Mouse (Mus musculus) heart, embryonic 12.5 days (tissue): ENCODE measurements around the gene Cdkal1. TPM values are rescaled to one million over a fixed set of nuclear protein-coding genes. Genes with fewer than 3 reads are reported as not detected.

Experiments used
- ATAC-seq: fragments of 200-750 bp; cut with Nextera tagmentation; 2 replicates; pipeline ENCODE4 v1.8.0; 2017; ENCODE audit warnings: moderate TSS enrichment, moderate library complexity; ENCODE audit not compliant: insufficient number of reproducible peaks, low FRiP score
- H3K27ac ChIP-seq: fragments of 300-500 bp; sonication (generic); 2 replicates; pipeline ENCODE4 v1.5.1; 2016; ENCODE audit warnings: mild to moderate bottlenecking, moderate library complexity; ENCODE audit not compliant: poor library complexity, severe bottlenecking
- H3K27me3 ChIP-seq: fragments of 300-500 bp; sonication (generic); replicated peaks from 2 replicates; pipeline ENCODE4 v1.6.1; 2016; ENCODE audit warnings: mild to moderate bottlenecking, moderate library complexity
- H3K36me3 ChIP-seq: fragments of 300-500 bp; sonication (generic); 2 replicates; pipeline ENCODE4 v1.6.1; 2016; ENCODE audit warnings: mild to moderate bottlenecking, moderate library complexity
- H3K4me1 ChIP-seq: fragments of 300-500 bp; sonication (generic); replicated peaks from 2 replicates; pipeline ENCODE4 v1.6.1; 2016; ENCODE audit warnings: mild to moderate bottlenecking
- H3K4me2 ChIP-seq: fragments of 300-500 bp; sonication (generic); 2 replicates; pipeline ENCODE4 v1.6.1; 2016; ENCODE audit warnings: mild to moderate bottlenecking, moderate library complexity
- H3K4me3 ChIP-seq: fragments of 300-500 bp; sonication (generic); 2 replicates; pipeline ENCODE4 v1.5.1; 2016; ENCODE audit warnings: mild to moderate bottlenecking
- H3K9ac ChIP-seq: fragments of 300-500 bp; sonication (generic); 2 replicates; pipeline ENCODE4 v1.6.1; 2016; ENCODE audit warnings: mild to moderate bottlenecking, moderate library complexity
- H3K9me3 ChIP-seq: fragments of 300-500 bp; sonication (generic); replicated peaks from 2 replicates; pipeline ENCODE4 v1.6.1; 2016; ENCODE audit warnings: mild to moderate bottlenecking, moderate library complexity
- WGBS: fragments of 180-500 bp; shearing (Covaris S2); methylation state at CpG from one replicate; pipeline ENCODE4 v1.1.7; 2016; 5-methylcytosine and 5-hydroxymethylcytosine counted together
- polyA plus RNA-seq: library from polyadenylated mRNA; unstranded; fragments of >200 nt; fragmentation: Nextera tagmentation; extraction: Ambion mirVana; gene quantifications from 2 replicates; pipeline ENCODE4 v1.2.1, GENCODE M21; 2016

The Cdkal1 gene
- polyA plus RNA-seq, 1 experiment from 2014 or later, result 25.9 TPM

GRCm38 (mm10) chr13:29655841-29656365 lies 199.6 kb downstream of the Cdkal1 start:
- no peak for ATAC-seq

GRCm38 (mm10) chr13:29653407-29653806 lies 202.1 kb downstream of the Cdkal1 start:
- Histone ChIP-seq H3K27ac (no peak overlapping the region), H3K4me3 (no peak overlapping the region), H3K4me1 (peaks cover 4% of the 10 kb centered on the region), H3K36me3 (no peaks in the 10 kb centered on the region), H3K9ac (no peak overlapping the region), H3K9me3 (no peaks in the 10 kb centered on the region), H3K27me3 (no peaks in the 10 kb centered on the region), H3K4me2 (no peak overlapping the region)
- WGBS, result 86% methylated on average over 4 of the region's 4 CpGs
- no peak for ATAC-seq

More at GRCm38 (mm10) chr13:29655841-29656365, 199.6 kb downstream of the Cdkal1 start:
- H3K4me2 ChIP-seq, result no peak overlapping the region
- H3K4me3 ChIP-seq, result no peak overlapping the region
- no peaks in the 10 kb centered on the region for H3K36me3 ChIP-seq
- no peak overlapping the region; the same call in 1 of the 2 replicates for H3K27ac ChIP-seq
- H3K9ac ChIP-seq, result no peak overlapping the region
- no peaks in the 10 kb centered on the region for H3K27me3 ChIP-seq
- 84% methylated on average over 11 of the region's 11 CpGs for WGBS
- no peaks in the 10 kb centered on the region for H3K4me1 ChIP-seq
- H3K9me3 ChIP-seq, result no peaks in the 10 kb centered on the region

GRCm38 (mm10) chr13:29652791-29653190 lies 202.7 kb downstream of the Cdkal1 start:
- Histone ChIP-seq H3K9me3 (no peaks in the 10 kb centered on the region), H3K27ac (no peak overlapping the region), H3K27me3 (no peaks in the 10 kb centered on the region), H3K9ac (no peak overlapping the region), H3K36me3 (no peaks in the 10 kb centered on the region), H3K4me2 (no peak overlapping the region), H3K4me1 (peaks cover 4% of the 10 kb centered on the region), H3K4me3 (no peak overlapping the region)
- WGBS, result 79% methylated on average over 6 of the region's 6 CpGs
- ATAC-seq, result no peak

GRCm38 (mm10) chr13:29650576-29651236 lies 204.8 kb downstream of the Cdkal1 start:
- Histone ChIP-seq H3K9ac (no peak overlapping the region), H3K4me1 (peaks cover 4% of the 10 kb centered on the region), H3K9me3 (no peaks in the 10 kb centered on the region), H3K27ac (no peak overlapping the region), H3K27me3 (no peaks in the 10 kb centered on the region), H3K4me2 (no peak overlapping the region), H3K4me3 (no peak overlapping the region), H3K36me3 (no peaks in the 10 kb centered on the region)
- WGBS, result 89% methylated on average over 6 of the region's 6 CpGs
- ATAC-seq, result no peak

GRCm38 (mm10) chr13:29649593-29649992 lies 205.9 kb downstream of the Cdkal1 start:
- Histone ChIP-seq H3K4me2 (no peak overlapping the region), H3K27me3 (no peaks in the 10 kb centered on the region), H3K9ac (no peak overlapping the region), H3K27ac (peak overlapping the region; percentile 66), H3K36me3 (no peaks in the 10 kb centered on the region), H3K4me3 (no peak overlapping the region), H3K9me3 (no peaks in the 10 kb centered on the region), H3K4me1 (peaks cover 4% of the 10 kb centered on the region)
- no peak for ATAC-seq
- 45% methylated on average over 2 of the region's 2 CpGs for WGBS

GRCm38 (mm10) chr13:29642226-29642625 lies 213.2 kb downstream of the Cdkal1 start:
- Histone ChIP-seq H3K4me2 (no peak overlapping the region), H3K4me3 (no peak overlapping the region), H3K4me1 (peaks cover 27% of the 10 kb centered on the region), H3K27me3 (no peaks in the 10 kb centered on the region), H3K27ac (no peak overlapping the region), H3K9me3 (no peaks in the 10 kb centered on the region), H3K36me3 (no peaks in the 10 kb centered on the region), H3K9ac (no peak overlapping the region)
- WGBS, result 87% methylated on average over 2 of the region's 2 CpGs
- no peak for ATAC-seq

GRCm38 (mm10) chr13:29641200-29641599 lies 214.3 kb downstream of the Cdkal1 start:
- Histone ChIP-seq H3K4me3 (no peak overlapping the region), H3K27ac (no peak overlapping the region), H3K4me1 (peaks cover 29% of the 10 kb centered on the region), H3K9me3 (no peaks in the 10 kb centered on the region), H3K27me3 (no peaks in the 10 kb centered on the region), H3K36me3 (no peaks in the 10 kb centered on the region), H3K9ac (no peak overlapping the region), H3K4me2 (no peak overlapping the region)
- no peak for ATAC-seq
- WGBS, result 69% methylated on average over 5 of the region's 5 CpGs

GRCm38 (mm10) chr13:29640186-29640585 lies 215.3 kb downstream of the Cdkal1 start:
- Histone ChIP-seq H3K9ac (no peak overlapping the region), H3K4me3 (no peak overlapping the region), H3K36me3 (no peaks in the 10 kb centered on the region), H3K4me2 (no peak overlapping the region), H3K27ac (0 out of 2 replicates have a peak overlapping the region, but pooled peaks have one; percentile 8), H3K9me3 (no peaks in the 10 kb centered on the region), H3K4me1 (peaks cover 31% of the 10 kb centered on the region), H3K27me3 (no peaks in the 10 kb centered on the region)
- ATAC-seq, result no peak
- WGBS, result 73% methylated on average over 1 of the region's 1 CpGs

- 74% methylated on average over 4 of the region's 4 CpGs for WGBS
- no peak overlapping the region for H3K9ac ChIP-seq
- no peak overlapping the region for H3K4me2 ChIP-seq
- no peaks in the 10 kb centered on the region for H3K9me3 ChIP-seq
- no peaks in the 10 kb centered on the region for H3K36me3 ChIP-seq
- peak overlapping the region; percentile 92 for H3K27ac ChIP-seq
- no peak for ATAC-seq
- H3K4me3 ChIP-seq, result no peak overlapping the region
- peaks cover 31% of the 10 kb centered on the region for H3K4me1 ChIP-seq
- no peaks in the 10 kb centered on the region for H3K27me3 ChIP-seq
Measured at GRCm38 (mm10) chr13:29638303-29638702, 217.2 kb downstream of the Cdkal1 start.

GRCm38 (mm10) chr13:29637788-29638187 lies 217.7 kb downstream of the Cdkal1 start:
- H3K4me3 ChIP-seq, result no peak overlapping the region
- no peaks in the 10 kb centered on the region for H3K27me3 ChIP-seq
- ATAC-seq, result 0 out of 2 replicates have a peak, but pooled peaks have one; percentile 55
- peak overlapping the region; percentile 92 for H3K27ac ChIP-seq
- WGBS, result 15% methylated on average over 6 of the region's 6 CpGs
- no peak overlapping the region for H3K9ac ChIP-seq
- H3K4me1 ChIP-seq, result peaks cover 31% of the 10 kb centered on the region
- no peaks in the 10 kb centered on the region for H3K36me3 ChIP-seq
- H3K4me2 ChIP-seq, result no peak overlapping the region
- H3K9me3 ChIP-seq, result no peaks in the 10 kb centered on the region

- Histone ChIP-seq H3K9me3 (no peaks in the 10 kb centered on the region), H3K9ac (no peak overlapping the region), H3K27me3 (no peaks in the 10 kb centered on the region), H3K27ac (no peak overlapping the region), H3K4me2 (no peak overlapping the region), H3K4me1 (peaks cover 39% of the 10 kb centered on the region), H3K36me3 (no peaks in the 10 kb centered on the region), H3K4me3 (no peak overlapping the region)
- WGBS, result 81% methylated on average over 3 of the region's 3 CpGs
- no peak for ATAC-seq
Measured at GRCm38 (mm10) chr13:29635581-29635980, 219.9 kb downstream of the Cdkal1 start.
